Mouse (Mus musculus) ES-Bruce4 (cell line): Measurements from ENCODE around the gene 1700011L22Rik. TPM values are rescaled to one million over a fixed set of nuclear protein-coding genes. Genes with fewer than 3 reads are reported as not detected.

Experiments
- H3K27ac ChIP-seq: 2 replicates; pipeline ENCODE4 v1.5.1; 2012; ENCODE audit warnings: low read length, inconsistent platforms; ENCODE audit not compliant: insufficient read depth
- H3K27me3 ChIP-seq: 2 replicates; pipeline ENCODE4 v1.6.1; 2012; ENCODE audit warnings: mild to moderate bottlenecking, low read length, inconsistent platforms; ENCODE audit not compliant: control insufficient read depth, poor library complexity, insufficient read depth, severe bottlenecking
- H3K36me3 ChIP-seq: 2 replicates; pipeline ENCODE4 v1.6.1; 2012; ENCODE audit warnings: inconsistent platforms, mild to moderate bottlenecking, low read length, moderate library complexity; ENCODE audit not compliant: control insufficient read depth, poor library complexity, insufficient read depth, severe bottlenecking
- H3K4me1 ChIP-seq: one replicate; pipeline ENCODE4 v1.8.1; 2011; ENCODE audit warnings: low read length; ENCODE audit not compliant: control insufficient read depth, insufficient read depth
- H3K4me3 ChIP-seq: 2 replicates; pipeline ENCODE4 v1.5.1; 2011; ENCODE audit warnings: low read depth, mild to moderate bottlenecking, low read length
- H3K9ac ChIP-seq: 2 replicates; pipeline ENCODE4 v1.6.1; 2012; ENCODE audit warnings: low read depth, mild to moderate bottlenecking, inconsistent platforms; ENCODE audit not compliant: poor library complexity, severe bottlenecking
- H3K9me3 ChIP-seq: replicated peaks from 2 replicates; pipeline ENCODE4 v1.6.1; 2012; ENCODE audit warnings: mild to moderate bottlenecking, low read length, inconsistent platforms; ENCODE audit not compliant: control insufficient read depth, poor library complexity, insufficient read depth, severe bottlenecking
- CTCF ChIP-seq: IDR thresholded peaks from one replicate; pipeline ENCODE4 v1.8.1; 2011; ENCODE audit warnings: low read depth, low read length
- EP300 ChIP-seq: IDR thresholded peaks from 2 replicates; pipeline ENCODE4 v1.6.1; 2011; ENCODE audit warnings: low read depth, low read length; ENCODE audit not compliant: insufficient read depth
- POLR2A ChIP-seq: IDR thresholded peaks from one replicate; pipeline ENCODE4 v1.8.1; 2011; ENCODE audit warnings: low read length; ENCODE audit not compliant: insufficient read depth
- polyA plus RNA-seq: library from polyadenylated mRNA; stranded (reverse); fragments of >200 nt; gene quantifications from 2 replicates; pipeline ENCODE4 v1.2.4, GENCODE M21; 2011; ENCODE audit warnings: low read depth; ENCODE audit not compliant: missing spikeins, insufficient read depth, insufficient read length

1700011L22Rik gene
- polyA plus RNA-seq, 1 experiment, result not detected

GRCm38 (mm10) chr8:79206895-79207294, 41.5 kb downstream of the 1700011L22Rik start:
- Histone ChIP-seq H3K27ac (no peak overlapping the region), H3K9me3 (no peaks in the 10 kb centered on the region), H3K36me3 (no peaks in the 10 kb centered on the region), H3K4me1 (peaks cover 2% of the 10 kb centered on the region), H3K4me3 (no peak overlapping the region), H3K27me3 (no peaks in the 10 kb centered on the region), H3K9ac (no peak overlapping the region)
- TF ChIP-seq CTCF (no peak), POLR2A (no peak), EP300 (no peak)

- Histone ChIP-seq H3K4me1 (no peaks in the 10 kb centered on the region), H3K27me3 (no peaks in the 10 kb centered on the region), H3K36me3 (no peaks in the 10 kb centered on the region), H3K27ac (no peak overlapping the region), H3K4me3 (no peak overlapping the region), H3K9ac (no peak overlapping the region), H3K9me3 (no peaks in the 10 kb centered on the region)
- TF ChIP-seq CTCF (no peak), POLR2A (no peak), EP300 (no peak)
These were observed 46.8 kb downstream of the 1700011L22Rik start for GRCm38 (mm10) chr8:79201446-79202147.

GRCm38 (mm10) chr8:79198675-79199074, 49.7 kb downstream of the 1700011L22Rik start:
- H3K4me3 ChIP-seq, result no peak overlapping the region
- no peak for TF ChIP-seq EP300
- TF ChIP-seq POLR2A, result no peak
- no peak for TF ChIP-seq CTCF
- no peak overlapping the region for H3K9ac ChIP-seq
- no peaks in the 10 kb centered on the region for H3K4me1 ChIP-seq
- no peaks in the 10 kb centered on the region for H3K36me3 ChIP-seq
- no peaks in the 10 kb centered on the region for H3K27me3 ChIP-seq
- no peaks in the 10 kb centered on the region for H3K9me3 ChIP-seq
- no peak overlapping the region for H3K27ac ChIP-seq

GRCm38 (mm10) chr8:79196481-79196880, 51.9 kb downstream of the 1700011L22Rik start:
- Histone ChIP-seq H3K9me3 (no peaks in the 10 kb centered on the region), H3K4me1 (no peaks in the 10 kb centered on the region), H3K27ac (no peak overlapping the region), H3K9ac (no peak overlapping the region), H3K4me3 (no peak overlapping the region), H3K27me3 (no peaks in the 10 kb centered on the region), H3K36me3 (no peaks in the 10 kb centered on the region)
- TF ChIP-seq EP300, result no peak
- TF ChIP-seq CTCF, result no peak
- TF ChIP-seq POLR2A, result no peak

- Histone ChIP-seq H3K4me1 (no peaks in the 10 kb centered on the region), H3K27ac (no peak overlapping the region), H3K27me3 (no peaks in the 10 kb centered on the region), H3K9me3 (no peaks in the 10 kb centered on the region), H3K36me3 (no peaks in the 10 kb centered on the region), H3K4me3 (no peak overlapping the region; the same call in 1 of the 2 replicates), H3K9ac (no peak overlapping the region)
- no peak for TF ChIP-seq CTCF
- TF ChIP-seq POLR2A, result no peak
- TF ChIP-seq EP300, result no peak
These were observed 58.3 kb downstream of the 1700011L22Rik start for GRCm38 (mm10) chr8:79190071-79190470.

GRCm38 (mm10) chr8:79185488-79185887, 62.9 kb downstream of the 1700011L22Rik start:
- H3K9me3 ChIP-seq, result no peaks in the 10 kb centered on the region
- no peak overlapping the region for H3K4me3 ChIP-seq
- no peaks in the 10 kb centered on the region for H3K4me1 ChIP-seq
- H3K27me3 ChIP-seq, result no peaks in the 10 kb centered on the region
- TF ChIP-seq POLR2A (no peak), CTCF (no peak), EP300 (no peak)
- no peak overlapping the region for H3K27ac ChIP-seq
- H3K36me3 ChIP-seq, result no peaks in the 10 kb centered on the region
- no peak overlapping the region for H3K9ac ChIP-seq
